In genomic region chr2:5197486-5197885, GRCm38 (mm10) we compare ENCODE assay signal across 29 mouse cellular contexts. TPM values are rescaled to one million over a fixed set of nuclear protein-coding genes. Genes with fewer than 3 reads are reported as not detected.
DNase-seq lines count a peak whose midpoint lies in the region; ATAC-seq and TF ChIP-seq lines count a peak whose summit lies in the region.
"Had no signal": no experiment of that assay in that cellular context is flagged by ENCODE, and none has a peak within 500 bp of the region (broad histone marks: within the 10 kb centered on the region; RNA-seq: fewer than 3 reads in every experiment).

No protein-coding gene starts in this region.

- H3K4me3 ChIP-seq in forebrain, postnatal 0 days (ENCODE audit: low read depth, low read length), result no peak overlapping the region
- no peak overlapping the region for H3K4me3 ChIP-seq in forebrain, embryonic 11.5 days (ENCODE audit: low read depth, low read length)
- no peak overlapping the region for H3K4me3 ChIP-seq in midbrain, embryonic 14.5 days (replicated peaks; ENCODE audit: low read depth, low read length)
- H3K4me3 ChIP-seq in midbrain, postnatal 0 days (ENCODE audit: low read depth, low read length), result no peak overlapping the region
- H3K4me3 ChIP-seq: heart, adult 2 months; hindbrain, embryonic 13.5 days; kidney, embryonic 15.5 days; left cerebral cortex, adult 2 months; limb, embryonic 12.5 days; liver, embryonic 12.5 days; midbrain, embryonic 13.5 days; neural tube, embryonic 13.5 days had no signal

- H3K36me3 ChIP-seq in forebrain, postnatal 0 days (ENCODE audit: insufficient read depth), result no peaks in the 10 kb centered on the region
- no peaks in the 10 kb centered on the region for H3K36me3 ChIP-seq in forebrain, embryonic 11.5 days (ENCODE audit: control insufficient read depth, insufficient read depth, low read length)
- H3K36me3 ChIP-seq in midbrain, embryonic 14.5 days (ENCODE audit: control insufficient read depth, insufficient read depth, low read length), result no peaks in the 10 kb centered on the region
- H3K36me3 ChIP-seq in midbrain, postnatal 0 days (ENCODE audit: insufficient read depth, low read length), result no peaks in the 10 kb centered on the region
- H3K36me3 ChIP-seq: hindbrain, embryonic 13.5 days; kidney, embryonic 15.5 days; limb, embryonic 12.5 days; liver, embryonic 12.5 days; midbrain, embryonic 13.5 days; neural tube, embryonic 13.5 days had no signal

- TF ChIP-seq POLR2A in brain, embryonic 14.5 days (IDR thresholded peaks at IDR 0.05; ENCODE audit: borderline replicate concordance, extremely low read depth, insufficient read depth, insufficient read length, poor library complexity, severe bottlenecking), result no peak

- no peak overlapping the region for H3K4me2 ChIP-seq in forebrain, postnatal 0 days (ENCODE audit: low read depth)
- no peak overlapping the region for H3K4me2 ChIP-seq in forebrain, embryonic 11.5 days (ENCODE audit: low read depth, low read length, severe bottlenecking)
- H3K4me2 ChIP-seq in midbrain, embryonic 14.5 days (ENCODE audit: low read length), result no peak overlapping the region
- no peak overlapping the region for H3K4me2 ChIP-seq in midbrain, postnatal 0 days (ENCODE audit: low read depth, low read length, poor library complexity, severe bottlenecking)
- H3K4me2 ChIP-seq: hindbrain, embryonic 13.5 days; kidney, embryonic 15.5 days; limb, embryonic 12.5 days; liver, embryonic 12.5 days; midbrain, embryonic 13.5 days; neural tube, embryonic 13.5 days had no signal

- H3K9ac ChIP-seq in forebrain, postnatal 0 days, result no peak overlapping the region
- H3K9ac ChIP-seq in forebrain, embryonic 11.5 days (ENCODE audit: low read length), result no peak overlapping the region
- no peak overlapping the region for H3K9ac ChIP-seq in midbrain, embryonic 14.5 days (replicated peaks; ENCODE audit: low read length)
- H3K9ac ChIP-seq in midbrain, postnatal 0 days (replicated peaks; ENCODE audit: low read length, poor library complexity, severe bottlenecking), result no peak overlapping the region
- H3K9ac ChIP-seq: hindbrain, embryonic 13.5 days; kidney, embryonic 15.5 days; limb, embryonic 12.5 days; liver, embryonic 12.5 days; midbrain, embryonic 13.5 days; neural tube, embryonic 13.5 days had no signal

- H3K27me3 ChIP-seq in forebrain, postnatal 0 days (ENCODE audit: insufficient read depth, low read length), result no peaks in the 10 kb centered on the region
- H3K27me3 ChIP-seq in forebrain, embryonic 11.5 days (ENCODE audit: control insufficient read depth, insufficient read depth, low read length), result no peaks in the 10 kb centered on the region
- no peaks in the 10 kb centered on the region for H3K27me3 ChIP-seq in midbrain, embryonic 14.5 days (ENCODE audit: control insufficient read depth, insufficient read depth, low read length)
- no peaks in the 10 kb centered on the region for H3K27me3 ChIP-seq in midbrain, postnatal 0 days (ENCODE audit: insufficient read depth, low read length)
- H3K27me3 ChIP-seq: hindbrain, embryonic 13.5 days; kidney, embryonic 15.5 days; limb, embryonic 12.5 days; liver, embryonic 12.5 days; midbrain, embryonic 13.5 days; neural tube, embryonic 13.5 days had no signal

- H3K27ac ChIP-seq in forebrain, postnatal 0 days (ENCODE audit: low read depth, low read length), result peak overlapping the region; percentile 21; the same call in 1 of the 2 replicates
- no peak overlapping the region for H3K27ac ChIP-seq in forebrain, embryonic 11.5 days (ENCODE audit: low read depth, low read length)
- no peak overlapping the region for H3K27ac ChIP-seq in midbrain, embryonic 14.5 days (replicated peaks; ENCODE audit: low read depth, low read length)
- no peak overlapping the region for H3K27ac ChIP-seq in midbrain, postnatal 0 days (ENCODE audit: low read depth, low read length)
- H3K27ac ChIP-seq: heart, adult 2 months; hindbrain, embryonic 13.5 days; kidney, embryonic 15.5 days; left cerebral cortex, adult 2 months; limb, embryonic 12.5 days; liver, embryonic 12.5 days; midbrain, embryonic 13.5 days; neural tube, embryonic 13.5 days had no signal

- WGBS in forebrain, postnatal 0 days, result 53% methylated on average over 4 of the region's 4 CpGs
- WGBS in forebrain, embryonic 11.5 days, result 85% methylated on average over 4 of the region's 4 CpGs
- WGBS in midbrain, embryonic 14.5 days, result 57% methylated on average over 4 of the region's 4 CpGs
- WGBS in midbrain, postnatal 0 days, result 59% methylated on average over 4 of the region's 4 CpGs

- ATAC-seq in forebrain, postnatal 0 days, result peak; percentile 34; the same call in 1 of the 2 replicates
- no peak for ATAC-seq in forebrain, embryonic 11.5 days (replicated peaks; ENCODE audit: low FRiP score)
- ATAC-seq in midbrain, embryonic 14.5 days (ENCODE audit: low FRiP score, low TSS enrichment), result no peak
- no peak for ATAC-seq in midbrain, postnatal 0 days (ENCODE audit: low FRiP score)
- ATAC-seq in activated CD4-positive, CD25-positive, alpha-beta regulatory T cell, adult 4 months, result no peak
- ATAC-seq: forebrain, embryonic 16.5 days; liver, embryonic 12.5 days; midbrain, embryonic 13.5 days had no signal

- H3K4me1 ChIP-seq in forebrain, postnatal 0 days (ENCODE audit: insufficient read depth), result no peaks in the 10 kb centered on the region
- no peaks in the 10 kb centered on the region for H3K4me1 ChIP-seq in forebrain, embryonic 11.5 days (replicated peaks; ENCODE audit: control insufficient read depth, insufficient read depth, low read length)
- no peaks in the 10 kb centered on the region for H3K4me1 ChIP-seq in midbrain, embryonic 14.5 days (ENCODE audit: control insufficient read depth, insufficient read depth, low read length)
- H3K4me1 ChIP-seq in midbrain, postnatal 0 days (ENCODE audit: insufficient read depth, low read length), result peaks cover 2% of the 10 kb centered on the region; the same call in 1 of the 2 replicates
- H3K4me1 ChIP-seq: limb, embryonic 12.5 days; liver, embryonic 12.5 days had no signal

- DNase-seq in forebrain, postnatal 0 days, result peak; percentile 67
- no peak for DNase-seq in forebrain, embryonic 11.5 days (ENCODE audit: low spot score)
- peak; percentile 36 for DNase-seq in midbrain, embryonic 14.5 days
- no peak for DNase-seq in midbrain, postnatal 0 days (ENCODE audit: low spot score)
- peak; percentile 23 for DNase-seq in brain, embryonic 14.5 days (ENCODE audit: low read depth)
- DNase-seq in layer of hippocampus, postnatal 14 days (ENCODE audit: low spot score in 2 of 2), result peak; percentile 20 to 52
- no peak for DNase-seq in cerebellum, postnatal 4 days (ENCODE audit: low spot score in 2 of 2)
- DNase-seq: adrenal gland, postnatal 10 days; B cell, adult 2 months; cerebellum, adult 9-10 months; gastrocnemius, postnatal 36 days; heart, adult 2 months; kidney, adult 11 months; kidney, postnatal 36 days; lung, adult 2 months; retina, postnatal 1 day; thymus, adult 18-20 months; thymus, postnatal 36 days had no signal

- no peak for TF ChIP-seq CTCF in forebrain, postnatal 0 days (IDR thresholded peaks at IDR 0.05; ENCODE audit: low read depth)
- TF ChIP-seq CTCF in midbrain, postnatal 0 days (IDR thresholded peaks at IDR 0.05), result no peak
- no peak for TF ChIP-seq CTCF in brain, embryonic 14.5 days (IDR thresholded peaks at IDR 0.05; ENCODE audit: borderline replicate concordance, extremely low read depth, insufficient read depth, insufficient read length)

- no peaks in the 10 kb centered on the region for H3K9me3 ChIP-seq in forebrain, postnatal 0 days (ENCODE audit: low read length)
- no peaks in the 10 kb centered on the region for H3K9me3 ChIP-seq in forebrain, embryonic 11.5 days (ENCODE audit: control insufficient read depth, low read length)
- H3K9me3 ChIP-seq in midbrain, embryonic 14.5 days (ENCODE audit: control insufficient read depth, low read length), result no peaks in the 10 kb centered on the region
- no peaks in the 10 kb centered on the region for H3K9me3 ChIP-seq in midbrain, postnatal 0 days (ENCODE audit: low read length)
- H3K9me3 ChIP-seq: hindbrain, embryonic 13.5 days; kidney, embryonic 15.5 days; limb, embryonic 12.5 days; liver, embryonic 12.5 days; midbrain, embryonic 13.5 days; neural tube, embryonic 13.5 days had no signal

RNA-seq across cellular contexts. Expression of gene Ccdc3, which starts 59.9 kb away (rescaled TPM):
- total RNA-seq in forebrain, postnatal 0 days (2014; rRNA removed), result 9.2 and 9.9 TPM in 2 replicates
- polyA plus RNA-seq in forebrain, postnatal 0 days (2015; fragmentation: Nextera tagmentation; extraction: Ambion mirVana), result 2.9 and 4.7 TPM in 2 replicates
- 3.9 and 4.6 TPM in 2 replicates for polyA plus RNA-seq in forebrain, embryonic 11.5 days (2014; fragmentation: Nextera tagmentation; extraction: Ambion mirVana)
- polyA plus RNA-seq in midbrain, embryonic 14.5 days (2014; fragmentation: Nextera tagmentation; extraction: Ambion mirVana), result 5.0 and 7.8 TPM in 2 replicates
- 11.4 and 11.9 TPM in 2 replicates for total RNA-seq in midbrain, postnatal 0 days (2014; rRNA removed)
- polyA plus RNA-seq in midbrain, postnatal 0 days (2015; fragmentation: Nextera tagmentation; extraction: Ambion mirVana), result 6.3 and 6.5 TPM in 2 replicates
- 4.4 and 10.2 TPM in 2 replicates for polyA plus RNA-seq in brain, embryonic 14.5 days (2012; rRNA removed)
- 10 to 100 TPM; 15.2 to 17.7 TPM for total RNA-seq in layer of hippocampus, postnatal 14 days (2021)
- polyA plus RNA-seq in activated CD4-positive, CD25-positive, alpha-beta regulatory T cell, adult 4 months (2017; shearing (Covaris generic)), result not detected
- total RNA-seq: megakaryocyte, adult 5-6 weeks; MEL had no signal

Comparison
In these comparisons a context has a peak if more than half of its experiments do, and no peak if none do; other contexts are left out.
1. DNase-seq: peak in forebrain, postnatal 0 days (single experiment), midbrain, embryonic 14.5 days (single experiment), brain, embryonic 14.5 days (single experiment) and layer of hippocampus, postnatal 14 days (2 of 2); none in forebrain, embryonic 11.5 days (single experiment), midbrain, postnatal 0 days (single experiment) and cerebellum, postnatal 4 days (0 of 2).